Mouse (Mus musculus): ENCODE measurements around the gene Gm10153. TPM values are rescaled to one million over a fixed set of nuclear protein-coding genes. Genes with fewer than 3 reads are reported as not detected.
"Not testable (repeated sequence)": the region's sequence is repeated elsewhere in the genome, so short reads cannot be mapped to it uniquely, and the experiment has no call there.

Gene Gm10153
- not detected for total RNA-seq (2021)
- long read RNA-seq, experiment 1 = 0 reads
- long read RNA-seq, experiment 2 = 0 reads

GRCm38 (mm10) chr7:142190289-142190688 lies at the start of gene Gm10153:
TSS of gene Gm10153 (minus strand) at chr7:142190389.
- DNase-seq = no peak

- no peak for DNase-seq
Measured at GRCm38 (mm10) chr7:142231540-142231939, 41.4 kb upstream of the Gm10153 start.

GRCm38 (mm10) chr7:142229871-142230270 lies 39.7 kb upstream of the Gm10153 start, which contains the start of gene Krtap5-5:
TSS of gene Krtap5-5 (minus strand) at chr7:142229971.
- not testable (repeated sequence) for DNase-seq

GRCm38 (mm10) chr7:142224518-142224917 lies 34.3 kb upstream of the Gm10153 start:
- DNase-seq = no peak

GRCm38 (mm10) chr7:142212136-142212535 lies 21.9 kb upstream of the Gm10153 start:
- not testable (repeated sequence) for DNase-seq

- no peak for DNase-seq
Measured at GRCm38 (mm10) chr7:142211559-142211958, 21.4 kb upstream of the Gm10153 start, which contains the start of gene Gm7579. TSS of gene Gm7579 (plus strand) at chr7:142211859.

GRCm38 (mm10) chr7:142206891-142207290 lies 16.7 kb upstream of the Gm10153 start:
- DNase-seq = not testable (repeated sequence)

- no peak for DNase-seq
Measured at GRCm38 (mm10) chr7:142205488-142205887, 15.3 kb upstream of the Gm10153 start.

GRCm38 (mm10) chr7:142201064-142201463 lies 10.9 kb upstream of the Gm10153 start, which contains the start of gene Krtap5-3:
TSS of gene Krtap5-3 (plus strand) at chr7:142201364.
- no peak for DNase-seq

GRCm38 (mm10) chr7:142198748-142199147 lies 8.6 kb upstream of the Gm10153 start:
- no peak for DNase-seq

GRCm38 (mm10) chr7:142188156-142188555 lies 2.0 kb downstream of the Gm10153 start:
- no peak for DNase-seq

- DNase-seq = no peak
Measured at GRCm38 (mm10) chr7:142181021-142181420, 9.2 kb downstream of the Gm10153 start.

GRCm38 (mm10) chr7:142178685-142179084 lies 11.5 kb downstream of the Gm10153 start:
- no peak for DNase-seq

GRCm38 (mm10) chr7:142175905-142176304 lies 14.3 kb downstream of the Gm10153 start, which contains the start of gene Krtap5-2:
TSS of gene Krtap5-2 (minus strand) at chr7:142176005.
- DNase-seq = not testable (repeated sequence)

- no peak for DNase-seq
Measured at GRCm38 (mm10) chr7:142169836-142170235, 20.4 kb downstream of the Gm10153 start.

GRCm38 (mm10) chr7:142165639-142166038 lies 24.6 kb downstream of the Gm10153 start, which contains the start of gene Gm4553:
TSS of gene Gm4553 (minus strand) at chr7:142165739.
- not testable (repeated sequence) for DNase-seq

GRCm38 (mm10) chr7:142159366-142159765 lies 30.8 kb downstream of the Gm10153 start:
- peak; percentile 18 for DNase-seq

GRCm38 (mm10) chr7:142157013-142157412 lies 33.2 kb downstream of the Gm10153 start, which contains the start of gene Gm29735:
TSS of gene Gm29735 (minus strand) at chr7:142157113.
- DNase-seq = not testable (repeated sequence)

- no peak for DNase-seq
Measured at GRCm38 (mm10) chr7:142155308-142155707, 34.9 kb downstream of the Gm10153 start.

- DNase-seq = no peak
Measured at GRCm38 (mm10) chr7:142152191-142152590, 38.0 kb downstream of the Gm10153 start.

- no peak for DNase-seq
Measured at GRCm38 (mm10) chr7:142148633-142149032, 41.6 kb downstream of the Gm10153 start.

- peak; percentile 71 for DNase-seq
Measured at GRCm38 (mm10) chr7:142146033-142146432, 44.2 kb downstream of the Gm10153 start.

GRCm38 (mm10) chr7:142145413-142145940 lies 44.7 kb downstream of the Gm10153 start:
- no peak for DNase-seq

GRCm38 (mm10) chr7:142144507-142144906 lies 45.7 kb downstream of the Gm10153 start, which contains the start of gene Gm45337:
TSS of gene Gm45337 (minus strand) at chr7:142144607.
- DNase-seq = no peak

All from adrenal gland, postnatal 10 days (tissue).